Mouse (Mus musculus) thymus, postnatal 36 days (tissue): ENCODE measurements around the gene Lmo7.

Experiments
- DNase-seq, 2 experiments: peaks; one replicate each; pipeline ENCODE4 v3.0.0; 2022; ENCODE audit warnings: mixed read lengths in 2 of 2

Gene Lmo7

GRCm38 (mm10) chr14:101781219-101781618, 51.5 kb downstream of the Lmo7 start:
- DNase-seq: no peak

GRCm38 (mm10) chr14:101781943-101782510, 52.3 kb downstream of the Lmo7 start:
- no peak for DNase-seq

GRCm38 (mm10) chr14:101784315-101784945, 54.7 kb downstream of the Lmo7 start:
- no peak for DNase-seq

GRCm38 (mm10) chr14:101787903-101788302, 58.1 kb downstream of the Lmo7 start:
- DNase-seq: no peak

GRCm38 (mm10) chr14:101788475-101788874, 58.7 kb downstream of the Lmo7 start:
- no peak for DNase-seq

- no peak for DNase-seq
These were observed 64.9 kb downstream of the Lmo7 start for GRCm38 (mm10) chr14:101794553-101795177.

GRCm38 (mm10) chr14:101797930-101798500, 68.3 kb downstream of the Lmo7 start:
- no peak for DNase-seq

- DNase-seq: no peak
These were observed 69.0 kb downstream of the Lmo7 start for GRCm38 (mm10) chr14:101798766-101799165.

- DNase-seq: no peak
These were observed 71.9 kb downstream of the Lmo7 start for GRCm38 (mm10) chr14:101801674-101802073.

GRCm38 (mm10) chr14:101804119-101804518, 74.4 kb downstream of the Lmo7 start:
- no peak for DNase-seq

GRCm38 (mm10) chr14:101804562-101805327, 75.0 kb downstream of the Lmo7 start:
- no peak for DNase-seq

GRCm38 (mm10) chr14:101805328-101805697, 75.6 kb downstream of the Lmo7 start:
- no peak for DNase-seq

GRCm38 (mm10) chr14:101806058-101806457, 76.3 kb downstream of the Lmo7 start:
- DNase-seq: no peak

GRCm38 (mm10) chr14:101806607-101807006, 76.8 kb downstream of the Lmo7 start:
- DNase-seq: no peak

GRCm38 (mm10) chr14:101816450-101816849, 86.7 kb downstream of the Lmo7 start:
- DNase-seq: no peak

GRCm38 (mm10) chr14:101822390-101822789, 92.6 kb downstream of the Lmo7 start:
- no peak for DNase-seq

- no peak for DNase-seq
These were observed 93.1 kb downstream of the Lmo7 start for GRCm38 (mm10) chr14:101822871-101823270.

GRCm38 (mm10) chr14:101829676-101830075, 99.9 kb downstream of the Lmo7 start:
- DNase-seq: no peak

- no peak for DNase-seq
These were observed 100.4 kb downstream of the Lmo7 start for GRCm38 (mm10) chr14:101830116-101830515.

GRCm38 (mm10) chr14:101834109-101834508, 104.4 kb downstream of the Lmo7 start:
- no peak for DNase-seq

GRCm38 (mm10) chr14:101836401-101836800, 106.6 kb downstream of the Lmo7 start:
- no peak for DNase-seq

GRCm38 (mm10) chr14:101837176-101837575, 107.4 kb downstream of the Lmo7 start:
- no peak for DNase-seq

GRCm38 (mm10) chr14:101838231-101838839, 108.6 kb downstream of the Lmo7 start:
- DNase-seq: no peak
